Mouse (Mus musculus): ENCODE results near the gene B3galt4. TPM values are rescaled to one million over a fixed set of nuclear protein-coding genes. Genes with fewer than 3 reads are reported as not detected.

Gene B3galt4
- polyA plus RNA-seq, 1 experiment = 3.6 TPM

- Histone ChIP-seq H3K9me3 (replicated peaks; ENCODE audit: control insufficient read depth, insufficient read depth, low read length, poor library complexity, severe bottlenecking) (no peaks in the 10 kb centered on the region), H3K4me1 (ENCODE audit: control insufficient read depth, insufficient read depth, low read length) (peaks cover 7% of the 10 kb centered on the region), H3K9ac (ENCODE audit: low read depth, poor library complexity, severe bottlenecking) (no peak overlapping the region), H3K27me3 (ENCODE audit: control insufficient read depth, insufficient read depth, low read length, poor library complexity, severe bottlenecking) (peaks cover 2% of the 10 kb centered on the region; the same call in 1 of the 2 replicates), H3K27ac (ENCODE audit: insufficient read depth, low read length) (no peak overlapping the region), H3K4me3 (ENCODE audit: low read depth, low read length) (peak overlapping the region; percentile 3; the same call in 1 of the 2 replicates), H3K36me3 (ENCODE audit: control insufficient read depth, insufficient read depth, low read length, poor library complexity, severe bottlenecking) (no peaks in the 10 kb centered on the region)
- 0 out of 2 replicates have a peak, but pooled peaks have one; percentile 57 for TF ChIP-seq EP300 (IDR thresholded peaks at IDR 0.05; ENCODE audit: insufficient read depth, low read depth, low read length)
- no peak for TF ChIP-seq CTCF (IDR thresholded peaks at IDR 0.05; ENCODE audit: low read depth, low read length)
Observed at GRCm38 (mm10) chr17:33980181-33981035, 29.1 kb upstream of the B3galt4 start.

- Histone ChIP-seq H3K4me3 (ENCODE audit: low read depth, low read length) (no peak overlapping the region), H3K4me1 (ENCODE audit: control insufficient read depth, insufficient read depth, low read length) (peaks cover 7% of the 10 kb centered on the region), H3K9me3 (replicated peaks; ENCODE audit: control insufficient read depth, insufficient read depth, low read length, poor library complexity, severe bottlenecking) (no peaks in the 10 kb centered on the region), H3K27ac (ENCODE audit: insufficient read depth, low read length) (no peak overlapping the region), H3K27me3 (ENCODE audit: control insufficient read depth, insufficient read depth, low read length, poor library complexity, severe bottlenecking) (peaks cover 2% of the 10 kb centered on the region; the same call in 1 of the 2 replicates), H3K36me3 (ENCODE audit: control insufficient read depth, insufficient read depth, low read length, poor library complexity, severe bottlenecking) (no peaks in the 10 kb centered on the region), H3K9ac (ENCODE audit: low read depth, poor library complexity, severe bottlenecking) (no peak overlapping the region)
- no peak for TF ChIP-seq CTCF (IDR thresholded peaks at IDR 0.05; ENCODE audit: low read depth, low read length)
- TF ChIP-seq POLR2A (IDR thresholded peaks at IDR 0.05; ENCODE audit: insufficient read depth, low read length) = no peak
- TF ChIP-seq EP300 (IDR thresholded peaks at IDR 0.05; ENCODE audit: insufficient read depth, low read depth, low read length) = no peak
Observed at GRCm38 (mm10) chr17:33979512-33980050, 28.3 kb upstream of the B3galt4 start.

GRCm38 (mm10) chr17:33978631-33979031 is 27.3 kb upstream of the B3galt4 start:
- Histone ChIP-seq H3K27ac (ENCODE audit: insufficient read depth, low read length) (no peak overlapping the region), H3K9ac (ENCODE audit: low read depth, poor library complexity, severe bottlenecking) (peak overlapping the region; percentile 45)
- TF ChIP-seq EP300 (IDR thresholded peaks at IDR 0.05; ENCODE audit: insufficient read depth, low read depth, low read length) (no peak), CTCF (IDR thresholded peaks at IDR 0.05; ENCODE audit: low read depth, low read length) (no peak), POLR2A (IDR thresholded peaks at IDR 0.05; ENCODE audit: insufficient read depth, low read length) (peak; percentile 52)

GRCm38 (mm10) chr17:33977861-33978557 is 26.7 kb upstream of the B3galt4 start:
- Histone ChIP-seq H3K27ac (ENCODE audit: insufficient read depth, low read length) (no peak overlapping the region), H3K4me3 (ENCODE audit: low read depth, low read length) (peak overlapping the region; percentile 74), H3K36me3 (ENCODE audit: control insufficient read depth, insufficient read depth, low read length, poor library complexity, severe bottlenecking) (no peaks in the 10 kb centered on the region), H3K9ac (ENCODE audit: low read depth, poor library complexity, severe bottlenecking) (peak overlapping the region; percentile 45), H3K9me3 (replicated peaks; ENCODE audit: control insufficient read depth, insufficient read depth, low read length, poor library complexity, severe bottlenecking) (no peaks in the 10 kb centered on the region), H3K4me1 (ENCODE audit: control insufficient read depth, insufficient read depth, low read length) (peaks cover 7% of the 10 kb centered on the region), H3K27me3 (ENCODE audit: control insufficient read depth, insufficient read depth, low read length, poor library complexity, severe bottlenecking) (peaks cover 2% of the 10 kb centered on the region; the same call in 1 of the 2 replicates)
- TF ChIP-seq EP300 (IDR thresholded peaks at IDR 0.05; ENCODE audit: insufficient read depth, low read depth, low read length) (0 out of 2 replicates have a peak, but pooled peaks have one; percentile 1), POLR2A (IDR thresholded peaks at IDR 0.05; ENCODE audit: insufficient read depth, low read length) (no peak)

More at GRCm38 (mm10) chr17:33978631-33979031, 27.3 kb upstream of the B3galt4 start:
- H3K4me3 ChIP-seq (ENCODE audit: low read depth, low read length) = peak overlapping the region; percentile 74
- H3K4me1 ChIP-seq (ENCODE audit: control insufficient read depth, insufficient read depth, low read length) = peaks cover 7% of the 10 kb centered on the region
- peaks cover 2% of the 10 kb centered on the region; the same call in 1 of the 2 replicates for H3K27me3 ChIP-seq (ENCODE audit: control insufficient read depth, insufficient read depth, low read length, poor library complexity, severe bottlenecking)
- no peaks in the 10 kb centered on the region for H3K9me3 ChIP-seq (replicated peaks; ENCODE audit: control insufficient read depth, insufficient read depth, low read length, poor library complexity, severe bottlenecking)
- no peaks in the 10 kb centered on the region for H3K36me3 ChIP-seq (ENCODE audit: control insufficient read depth, insufficient read depth, low read length, poor library complexity, severe bottlenecking)

GRCm38 (mm10) chr17:33973572-33973971 is 22.3 kb upstream of the B3galt4 start:
- H3K4me1 ChIP-seq (ENCODE audit: control insufficient read depth, insufficient read depth, low read length) = no peaks in the 10 kb centered on the region
- H3K27me3 ChIP-seq (ENCODE audit: control insufficient read depth, insufficient read depth, low read length, poor library complexity, severe bottlenecking) = peaks cover 2% of the 10 kb centered on the region; the same call in 1 of the 2 replicates
- no peak overlapping the region for H3K9ac ChIP-seq (ENCODE audit: low read depth, poor library complexity, severe bottlenecking)
- TF ChIP-seq CTCF (IDR thresholded peaks at IDR 0.05; ENCODE audit: low read depth, low read length) = no peak
- no peak for TF ChIP-seq EP300 (IDR thresholded peaks at IDR 0.05; ENCODE audit: insufficient read depth, low read depth, low read length)
- no peak for TF ChIP-seq POLR2A (IDR thresholded peaks at IDR 0.05; ENCODE audit: insufficient read depth, low read length)
- no peaks in the 10 kb centered on the region for H3K36me3 ChIP-seq (ENCODE audit: control insufficient read depth, insufficient read depth, low read length, poor library complexity, severe bottlenecking)
- H3K27ac ChIP-seq (ENCODE audit: insufficient read depth, low read length) = no peak overlapping the region
- no peaks in the 10 kb centered on the region; the same call in 1 of the 2 replicates for H3K9me3 ChIP-seq (replicated peaks; ENCODE audit: control insufficient read depth, insufficient read depth, low read length, poor library complexity, severe bottlenecking)
- no peak overlapping the region for H3K4me3 ChIP-seq (ENCODE audit: low read depth, low read length)

Measured in ES-Bruce4 (cell line).